Mouse (Mus musculus) c-Kit-negative CD71-positive TER-119-positive erythroid progenitor cells, embryonic 14.5 days (primary cell): ENCODE data around the gene Epyc.

Experiments used
- DNase-seq: peaks from one replicate; pipeline ENCODE4 v3.0.0-alpha.2; 2013; ENCODE audit warnings: low read depth, low spot score

Gene Epyc

DNA sequence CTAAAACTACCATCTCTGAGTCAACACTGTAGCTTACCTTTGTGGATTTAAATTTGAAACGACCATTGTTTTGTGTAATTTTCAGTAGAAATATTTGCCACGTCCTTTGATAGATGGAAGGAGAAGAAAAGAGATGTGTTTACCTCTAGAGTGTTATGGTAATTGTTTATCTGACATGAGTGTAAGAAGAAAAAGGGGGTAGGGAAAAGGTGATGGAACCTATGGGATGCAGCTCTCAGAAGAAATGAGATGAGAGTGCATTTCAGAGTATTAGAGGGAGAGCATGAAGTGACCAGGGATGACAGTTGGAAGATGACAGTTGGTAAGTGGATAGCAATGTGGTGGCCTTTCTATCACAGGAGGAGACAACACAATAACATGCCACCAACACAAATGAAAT lies at the start of gene Epyc:
Epyc (plus strand) TSS at position 301 of the 400 bp plus-strand sequence.
- no peak for DNase-seq

DNA sequence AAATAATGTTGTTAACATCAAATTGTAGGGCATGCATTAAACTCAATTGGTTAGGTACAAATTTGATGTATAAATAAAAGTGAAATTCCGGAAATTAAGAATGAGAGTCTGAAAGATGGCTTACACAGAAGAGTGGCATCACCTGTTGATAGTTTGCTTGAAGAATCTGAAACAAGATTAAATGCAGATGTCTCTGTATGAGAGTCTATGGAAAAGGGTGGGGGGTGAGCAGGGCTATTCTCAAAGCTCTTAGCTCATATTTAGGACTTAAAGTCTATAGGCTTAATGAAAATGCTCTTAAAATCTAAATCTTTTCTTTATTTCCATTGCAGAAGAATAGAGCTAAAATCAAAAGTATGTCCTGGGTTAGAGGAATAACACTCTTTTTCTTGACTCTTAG lies 48.2 kb upstream of the Epyc start:
- no peak for DNase-seq

DNA sequence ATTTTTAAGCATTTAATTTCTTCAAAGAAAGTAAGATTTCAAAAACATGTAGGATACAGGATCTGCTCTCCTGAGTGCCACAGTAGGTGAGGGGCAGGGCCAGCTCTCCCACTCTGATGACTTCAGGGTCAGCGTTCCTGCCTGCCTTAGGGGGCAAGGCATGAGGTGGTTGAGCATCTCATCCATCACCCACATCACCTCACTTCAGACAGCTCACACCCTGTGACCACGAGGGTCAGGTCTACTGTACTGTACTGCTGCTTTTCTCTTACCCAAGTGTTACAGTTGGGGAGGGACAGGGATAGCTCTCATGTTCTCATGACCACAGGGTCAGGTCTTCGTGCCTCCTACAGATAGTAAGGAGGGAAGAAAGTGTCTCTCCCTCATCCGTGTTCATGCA lies 42.1 kb upstream of the Epyc start:
- DNase-seq, result no peak

DNA sequence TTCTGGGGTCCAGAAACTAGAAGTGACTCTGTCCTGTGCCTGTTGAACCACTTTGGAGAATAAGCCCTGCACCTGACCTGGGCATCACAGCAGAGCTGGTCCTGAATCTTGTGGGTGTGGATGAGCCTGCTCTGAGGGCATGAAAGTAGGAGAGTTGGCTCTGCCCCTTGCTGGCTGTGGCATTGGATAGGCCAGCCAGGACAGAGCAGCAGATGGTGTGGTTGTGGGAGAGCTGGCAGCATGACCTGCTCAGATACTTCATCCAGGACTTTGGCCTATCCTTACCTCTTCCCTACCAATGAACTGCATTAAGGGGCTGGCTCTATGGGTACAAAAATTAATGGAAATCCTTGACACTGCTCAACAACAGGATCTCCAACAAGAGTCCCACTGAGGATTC lies 40.6 kb upstream of the Epyc start:
- no peak for DNase-seq

DNA sequence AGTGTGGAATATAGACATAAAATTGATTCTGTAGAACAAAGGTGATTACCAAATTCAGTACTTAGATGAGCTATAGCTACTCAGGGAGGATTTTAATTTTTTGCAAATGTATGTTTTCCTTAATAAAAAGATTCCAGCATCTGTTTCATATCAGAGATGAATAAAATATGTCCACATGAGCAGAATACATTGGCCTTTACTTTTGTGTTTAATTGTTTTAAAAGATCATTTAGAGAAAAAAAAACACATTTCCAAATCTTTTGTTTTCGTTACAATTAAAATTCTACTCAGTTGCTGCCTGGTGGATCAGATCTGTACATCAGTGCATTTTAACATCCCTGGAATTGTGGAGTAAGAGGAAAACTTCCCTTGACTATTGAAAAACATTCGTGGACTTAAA lies 37.3 kb upstream of the Epyc start, which contains the start of gene Kera:
Kera (plus strand) TSS at position 301 of the 400 bp plus-strand sequence.
- DNase-seq, result no peak

GRCm38 (mm10) chr10:97622328-97622727 lies 21.5 kb upstream of the Epyc start:
- no peak for DNase-seq

GRCm38 (mm10) chr10:97624381-97624780 lies 19.5 kb upstream of the Epyc start:
- DNase-seq, result no peak

- no peak for DNase-seq
These were observed 18.8 kb upstream of the Epyc start for GRCm38 (mm10) chr10:97625116-97625515.

DNA sequence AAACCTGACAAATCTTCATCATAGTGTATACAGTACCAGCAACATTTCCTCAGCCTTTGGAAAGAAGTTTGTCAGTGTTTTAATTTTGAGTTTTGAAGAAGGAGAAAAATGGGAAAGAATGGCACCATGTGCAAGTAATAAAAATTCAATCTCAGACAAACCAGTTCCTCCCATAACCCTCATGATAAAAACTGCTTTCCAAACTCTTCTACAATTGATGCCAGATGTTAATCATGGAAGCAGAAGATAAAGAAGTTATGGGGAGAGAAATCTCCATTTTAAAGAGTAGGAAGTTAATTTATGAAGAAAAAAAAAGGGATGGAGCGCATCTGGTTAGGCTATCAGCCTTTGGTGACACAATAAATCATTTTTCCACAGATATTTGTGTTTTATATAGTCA lies 17.3 kb upstream of the Epyc start:
- no peak for DNase-seq

GRCm38 (mm10) chr10:97631061-97631460 lies 12.8 kb upstream of the Epyc start:
- no peak for DNase-seq

GRCm38 (mm10) chr10:97641926-97642325 lies 1.9 kb upstream of the Epyc start:
- DNase-seq, result no peak

DNA sequence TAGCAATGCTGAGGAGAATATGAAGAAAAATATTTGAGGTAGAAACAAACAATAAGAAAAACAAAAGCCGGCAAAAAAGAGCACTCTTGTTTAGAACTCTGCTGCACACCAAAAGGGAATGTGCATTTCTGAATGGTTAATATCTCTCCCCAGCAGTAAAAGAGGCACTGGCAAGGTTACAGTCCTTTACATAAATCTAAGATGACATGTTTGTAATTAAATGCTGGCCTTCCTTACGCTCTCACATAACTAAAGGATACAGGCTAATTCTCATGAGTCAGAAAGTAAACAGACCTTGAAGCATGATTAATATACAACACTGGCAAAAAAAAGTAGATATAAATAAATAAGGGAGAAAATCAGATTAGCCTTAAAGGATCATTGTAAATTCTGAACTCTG lies 6.5 kb downstream of the Epyc start:
- DNase-seq, result no peak

GRCm38 (mm10) chr10:97659489-97659888 lies 15.6 kb downstream of the Epyc start:
- no peak for DNase-seq

- no peak for DNase-seq
These were observed 24.8 kb downstream of the Epyc start for GRCm38 (mm10) chr10:97668656-97669055.

- no peak for DNase-seq
These were observed 26.3 kb downstream of the Epyc start for GRCm38 (mm10) chr10:97670202-97670601.

DNA sequence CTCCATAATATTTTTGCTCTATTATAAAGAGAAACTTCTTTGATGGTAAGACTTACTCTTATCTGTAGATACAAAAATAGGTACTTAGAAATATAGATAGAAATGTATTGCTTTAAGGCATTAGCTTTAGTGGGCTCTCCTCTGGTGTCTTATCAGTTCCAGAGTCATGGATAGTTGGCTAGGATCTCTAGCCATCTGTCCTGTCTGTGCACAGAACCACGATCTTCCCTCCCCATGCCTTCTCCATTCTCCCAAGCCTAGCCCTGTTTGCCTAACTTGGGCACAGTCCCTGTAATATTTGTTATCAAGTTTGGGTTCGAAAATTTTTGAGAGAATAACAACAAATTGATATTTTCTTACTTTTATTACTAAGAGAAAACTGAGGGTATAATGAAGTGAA lies 29.4 kb downstream of the Epyc start:
- DNase-seq, result no peak

GRCm38 (mm10) chr10:97682981-97683380 lies 39.1 kb downstream of the Epyc start:
- DNase-seq, result no peak

GRCm38 (mm10) chr10:97687198-97687597 lies 43.3 kb downstream of the Epyc start:
- no peak for DNase-seq

DNA sequence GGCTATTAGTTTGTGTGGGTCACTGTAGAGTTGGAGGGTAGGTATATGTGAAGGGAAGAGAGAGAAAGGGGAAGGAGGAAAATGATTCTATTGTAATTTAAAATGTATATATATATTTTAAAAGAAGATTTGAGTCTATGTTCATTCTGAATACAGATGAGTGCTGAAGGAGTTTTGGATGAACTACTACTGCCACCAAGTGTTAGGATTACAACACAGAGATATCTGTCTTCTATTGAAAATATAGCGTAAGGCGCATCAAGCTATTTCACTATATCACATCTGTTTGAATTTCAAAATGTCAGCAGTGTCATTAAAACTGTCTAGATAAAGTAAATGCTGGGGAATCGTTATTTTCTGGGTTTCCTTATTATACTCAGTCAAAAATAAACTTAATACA lies 45.6 kb downstream of the Epyc start:
- no peak for DNase-seq

GRCm38 (mm10) chr10:97692913-97693312 lies 49.0 kb downstream of the Epyc start, which contains the start of gene Ccer1:
Gene Ccer1 (plus strand): TSS chr10:97693059.
- no peak for DNase-seq

DNA sequence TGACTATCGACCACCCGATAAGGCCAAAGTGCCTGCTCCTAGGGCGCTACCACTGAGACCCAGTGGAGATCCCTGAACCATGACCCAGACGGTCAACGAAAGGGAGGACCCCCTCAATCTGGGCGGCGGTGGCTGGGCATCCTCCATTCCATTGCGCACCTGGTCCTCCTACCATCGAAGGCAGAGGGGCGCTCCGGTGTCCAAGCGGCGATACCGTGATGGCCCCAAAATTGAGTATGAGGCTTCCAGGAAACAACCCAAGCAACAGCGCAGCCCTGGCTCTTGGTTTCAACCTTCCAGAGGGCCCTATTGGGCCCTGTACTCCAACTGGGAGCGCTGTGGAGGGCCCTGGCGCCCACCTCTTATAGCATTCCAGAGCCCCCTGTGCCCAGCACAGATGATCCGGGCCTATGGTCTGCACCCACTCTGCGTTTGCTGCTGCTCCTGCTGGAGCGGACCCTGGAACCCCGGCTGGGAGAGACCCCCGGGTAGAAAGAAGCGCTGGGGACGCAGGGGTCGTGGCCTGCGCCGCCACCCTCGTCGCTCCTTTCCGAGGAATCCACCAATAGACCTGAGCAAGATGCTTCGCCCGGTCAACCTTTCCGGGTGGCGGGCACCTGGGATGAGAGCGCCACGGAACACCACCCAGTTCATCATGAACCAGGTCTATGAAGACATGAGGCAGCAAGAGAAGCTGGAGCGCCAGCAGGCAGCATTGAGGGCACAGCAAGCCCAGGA lies 49.7 kb downstream of the Epyc start:
- no peak for DNase-seq

DNA sequence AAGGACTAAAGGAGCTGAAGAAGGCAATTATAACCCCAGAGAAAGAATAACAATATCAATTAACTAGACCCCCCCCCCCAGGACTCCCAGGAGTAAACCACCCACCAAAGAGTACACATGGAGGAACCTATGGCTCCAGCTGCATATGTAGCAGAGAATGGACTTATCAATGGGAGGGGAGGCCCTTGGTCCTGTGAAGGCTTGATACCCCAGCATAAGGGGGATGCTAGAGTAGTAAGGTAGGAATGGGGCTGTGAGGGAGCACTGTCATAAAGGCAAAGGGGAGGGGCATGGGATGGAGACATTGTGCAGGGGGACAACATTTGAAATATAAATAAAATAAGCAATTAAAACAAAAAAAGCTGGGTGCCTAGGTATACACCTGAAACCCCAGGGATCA lies 58.5 kb downstream of the Epyc start:
- no peak for DNase-seq

GRCm38 (mm10) chr10:97704562-97704961 lies 60.7 kb downstream of the Epyc start:
- no peak for DNase-seq

GRCm38 (mm10) chr10:97712687-97713086 lies 68.8 kb downstream of the Epyc start:
- no peak for DNase-seq
